Mouse (Mus musculus): ENCODE data around the gene Wee1. TPM values are rescaled to one million over a fixed set of nuclear protein-coding genes. Genes with fewer than 3 reads are reported as not detected.

The Wee1 gene
- total and polyA plus RNA-seq, 2 experiments: 0.40 to 5.3 TPM

DNA sequence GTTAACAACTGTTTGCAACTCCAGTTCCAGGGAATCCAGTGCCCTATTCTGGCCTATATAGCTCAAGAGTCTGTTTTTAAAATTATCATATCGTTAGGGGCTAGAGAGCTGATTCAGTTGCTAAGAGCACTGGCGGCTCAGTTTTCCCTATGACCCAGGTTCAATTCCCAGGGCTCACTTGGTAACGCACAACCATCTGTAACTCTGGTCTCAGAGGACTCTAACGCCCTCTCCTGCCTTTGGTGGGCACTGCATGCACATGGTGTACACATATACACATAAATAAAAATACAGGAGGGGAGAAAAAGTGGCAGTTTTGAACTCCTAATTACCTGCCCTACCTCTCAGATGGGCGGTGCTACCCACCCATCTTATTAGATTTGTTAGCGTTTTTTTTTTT lies 41.2 kb downstream of the Wee1 start:
- Histone ChIP-seq H3K27ac (replicated peaks; ENCODE audit: insufficient read depth, low read depth, low read length) (no peak overlapping the region), H3K79me2 (ENCODE audit: control insufficient read depth, insufficient read depth, low read length) (no peaks in the 10 kb centered on the region), H3K4me1 (ENCODE audit: control insufficient read depth, insufficient read depth, low read length) (no peaks in the 10 kb centered on the region), H3K36me3 (ENCODE audit: control insufficient read depth, insufficient read depth, low read length) (no peaks in the 10 kb centered on the region), H3K4me3 (ENCODE audit: insufficient read depth, low read depth, low read length) (no peak overlapping the region), H3K27me3 (ENCODE audit: control insufficient read depth, insufficient read depth, low read length) (no peaks in the 10 kb centered on the region), H3K9ac (ENCODE audit: low read depth, low read length) (no peak overlapping the region)
- DNase-seq (ENCODE audit: extremely low read depth, low read depth, low spot score): no peak
- TF ChIP-seq CTCF (IDR thresholded peaks at IDR 0.05; ENCODE audit: low read depth, low read length) (no peak), POLR2A (IDR thresholded peaks at IDR 0.05; ENCODE audit: extremely low read depth, insufficient read depth, low read length) (no peak)
- 97% methylated on average over 6 of the region's 6 CpGs for WGBS

DNA sequence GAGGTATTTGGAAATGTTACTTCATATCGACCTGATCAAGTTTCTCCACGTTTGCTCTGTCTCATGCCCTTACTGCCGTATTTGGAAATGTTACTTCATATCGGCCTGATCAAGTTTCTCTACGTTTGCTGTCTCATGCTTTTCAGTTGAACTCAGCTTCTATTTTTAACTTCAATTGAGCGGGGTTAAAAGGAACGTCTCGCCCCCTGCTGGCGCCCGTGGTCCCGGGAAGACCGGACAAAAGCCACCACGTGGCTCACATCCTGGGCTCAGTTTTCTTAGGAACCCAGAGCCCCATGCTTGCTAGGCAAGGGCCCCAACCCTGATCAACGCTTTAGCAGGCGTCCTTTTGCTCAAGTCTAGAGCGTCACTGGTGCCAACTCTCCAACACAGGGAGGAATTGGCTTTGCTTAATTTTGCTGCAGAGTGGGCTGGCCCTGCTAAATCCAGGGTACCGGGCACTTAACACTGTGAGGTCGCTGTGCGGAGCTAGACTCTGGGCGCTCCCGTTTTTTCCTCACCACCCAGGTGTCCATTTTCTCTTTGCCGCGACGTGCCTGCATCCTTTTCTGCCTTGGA lies 42.3 kb downstream of the Wee1 start:
- peak; percentile 97 for DNase-seq (ENCODE audit: extremely low read depth, low read depth, low spot score)
- H3K36me3 ChIP-seq (ENCODE audit: control insufficient read depth, insufficient read depth, low read length): no peaks in the 10 kb centered on the region
- H3K4me1 ChIP-seq (ENCODE audit: control insufficient read depth, insufficient read depth, low read length): no peaks in the 10 kb centered on the region
- H3K79me2 ChIP-seq (ENCODE audit: control insufficient read depth, insufficient read depth, low read length): no peaks in the 10 kb centered on the region
- H3K27me3 ChIP-seq (ENCODE audit: control insufficient read depth, insufficient read depth, low read length): no peaks in the 10 kb centered on the region
- WGBS: under 1% methylated on average over 24 of the region's 24 CpGs
- H3K27ac ChIP-seq (replicated peaks; ENCODE audit: insufficient read depth, low read depth, low read length): peak overlapping the region; percentile 55
- H3K4me3 ChIP-seq (ENCODE audit: insufficient read depth, low read depth, low read length): peak overlapping the region; percentile 50
- peak; percentile 81 for TF ChIP-seq CTCF (IDR thresholded peaks at IDR 0.05; ENCODE audit: low read depth, low read length)
- TF ChIP-seq POLR2A (IDR thresholded peaks at IDR 0.05; ENCODE audit: extremely low read depth, insufficient read depth, low read length): no peak
- H3K9ac ChIP-seq (ENCODE audit: low read depth, low read length): peak overlapping the region; percentile 80

DNA sequence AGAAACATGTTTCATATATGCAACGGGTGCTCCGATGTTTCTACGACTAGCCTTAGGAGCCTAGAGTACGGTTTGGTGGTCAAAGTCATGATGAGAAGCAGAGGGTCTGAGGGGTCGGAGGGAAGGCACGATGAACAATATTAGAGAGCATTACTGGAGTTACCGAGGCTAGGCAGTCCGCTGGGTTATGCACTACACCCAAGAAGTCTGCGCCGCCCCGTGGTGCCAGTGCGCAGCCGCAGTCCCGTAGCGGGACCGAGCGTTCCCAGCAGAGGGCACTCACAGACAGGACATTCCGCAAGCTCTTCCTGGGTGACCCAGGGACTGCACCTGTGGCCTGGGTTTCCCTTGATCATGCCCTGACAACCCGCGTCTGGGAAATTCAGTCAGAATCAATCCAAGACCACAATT lies 42.9 kb downstream of the Wee1 start:
- peak overlapping the region; percentile 80 for H3K9ac ChIP-seq (ENCODE audit: low read depth, low read length)
- peak overlapping the region; percentile 50 for H3K4me3 ChIP-seq (ENCODE audit: insufficient read depth, low read depth, low read length)
- DNase-seq (ENCODE audit: extremely low read depth, low read depth, low spot score): peak; percentile 86
- H3K27ac ChIP-seq (replicated peaks; ENCODE audit: insufficient read depth, low read depth, low read length): peak overlapping the region; percentile 55
- H3K79me2 ChIP-seq (ENCODE audit: control insufficient read depth, insufficient read depth, low read length): no peaks in the 10 kb centered on the region
- H3K27me3 ChIP-seq (ENCODE audit: control insufficient read depth, insufficient read depth, low read length): no peaks in the 10 kb centered on the region
- 0% methylated on average over 20 of the region's 20 CpGs for WGBS
- no peaks in the 10 kb centered on the region for H3K36me3 ChIP-seq (ENCODE audit: control insufficient read depth, insufficient read depth, low read length)
- H3K4me1 ChIP-seq (ENCODE audit: control insufficient read depth, insufficient read depth, low read length): no peaks in the 10 kb centered on the region
- peak; percentile 100 for TF ChIP-seq CTCF (IDR thresholded peaks at IDR 0.05; ENCODE audit: low read depth, low read length)
- TF ChIP-seq POLR2A (IDR thresholded peaks at IDR 0.05; ENCODE audit: extremely low read depth, insufficient read depth, low read length): no peak

DNA sequence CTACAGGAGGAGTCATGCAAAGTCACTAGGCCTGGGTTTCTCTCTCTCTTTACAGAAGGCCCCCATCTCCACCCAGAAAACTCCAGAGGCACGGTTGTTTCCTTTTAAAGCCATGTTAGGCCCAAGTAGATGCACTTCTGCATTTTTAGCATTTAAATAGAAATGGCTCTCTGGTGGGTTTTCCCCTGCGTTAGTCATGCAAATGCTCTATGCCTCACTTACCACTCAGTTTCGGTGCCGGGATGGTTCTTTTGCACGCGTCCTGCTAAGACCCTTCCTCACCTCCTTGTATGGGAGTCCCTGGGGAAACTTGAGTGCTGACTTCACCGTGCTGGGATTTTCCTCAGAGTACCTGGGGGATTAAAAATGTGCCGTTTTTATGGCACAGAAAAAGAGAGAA lies 44.4 kb downstream of the Wee1 start:
- Histone ChIP-seq H3K79me2 (ENCODE audit: control insufficient read depth, insufficient read depth, low read length) (no peaks in the 10 kb centered on the region), H3K27ac (replicated peaks; ENCODE audit: insufficient read depth, low read depth, low read length) (no peak overlapping the region), H3K4me1 (ENCODE audit: control insufficient read depth, insufficient read depth, low read length) (no peaks in the 10 kb centered on the region), H3K4me3 (ENCODE audit: insufficient read depth, low read depth, low read length) (no peak overlapping the region), H3K9ac (ENCODE audit: low read depth, low read length) (no peak overlapping the region), H3K27me3 (ENCODE audit: control insufficient read depth, insufficient read depth, low read length) (no peaks in the 10 kb centered on the region), H3K36me3 (ENCODE audit: control insufficient read depth, insufficient read depth, low read length) (no peaks in the 10 kb centered on the region)
- TF ChIP-seq CTCF (IDR thresholded peaks at IDR 0.05; ENCODE audit: low read depth, low read length) (no peak), POLR2A (IDR thresholded peaks at IDR 0.05; ENCODE audit: extremely low read depth, insufficient read depth, low read length) (no peak)
- DNase-seq (ENCODE audit: extremely low read depth, low read depth, low spot score): peak; percentile 22
- 87% methylated on average over 8 of the region's 8 CpGs for WGBS

DNA sequence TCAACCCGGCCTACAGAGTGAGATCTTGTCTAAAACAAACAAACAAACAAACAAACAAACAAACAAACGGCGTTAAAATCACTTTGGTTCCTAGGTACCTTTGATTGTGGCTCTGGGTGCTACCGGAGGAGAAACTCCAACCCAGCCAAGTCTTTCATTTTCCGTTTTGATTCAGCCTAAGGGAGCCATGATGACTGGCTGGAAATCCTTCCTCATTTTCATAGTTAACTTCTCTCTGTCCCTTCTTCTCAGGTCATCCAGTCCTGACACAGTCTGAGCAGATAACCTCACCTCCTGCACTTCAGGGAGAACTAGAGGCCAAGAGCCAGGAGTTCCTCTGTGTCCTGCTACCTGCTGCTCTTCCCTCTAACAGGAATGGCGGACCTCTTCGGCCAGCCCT lies 57.4 kb downstream of the Wee1 start:
- TF ChIP-seq CTCF (IDR thresholded peaks at IDR 0.05; ENCODE audit: low read depth, low read length) (no peak), POLR2A (IDR thresholded peaks at IDR 0.05; ENCODE audit: extremely low read depth, insufficient read depth, low read length) (no peak)
- no peak overlapping the region for H3K4me3 ChIP-seq (ENCODE audit: insufficient read depth, low read depth, low read length)
- H3K36me3 ChIP-seq (ENCODE audit: control insufficient read depth, insufficient read depth, low read length): no peaks in the 10 kb centered on the region
- no peaks in the 10 kb centered on the region for H3K79me2 ChIP-seq (ENCODE audit: control insufficient read depth, insufficient read depth, low read length)
- no peak for DNase-seq (ENCODE audit: extremely low read depth, low read depth, low spot score)
- no peaks in the 10 kb centered on the region for H3K27me3 ChIP-seq (ENCODE audit: control insufficient read depth, insufficient read depth, low read length)
- no peak overlapping the region for H3K27ac ChIP-seq (replicated peaks; ENCODE audit: insufficient read depth, low read depth, low read length)
- no peaks in the 10 kb centered on the region for H3K4me1 ChIP-seq (ENCODE audit: control insufficient read depth, insufficient read depth, low read length)
- no peak overlapping the region for H3K9ac ChIP-seq (ENCODE audit: low read depth, low read length)
- 87% methylated on average over 7 of the region's 7 CpGs for WGBS

DNA sequence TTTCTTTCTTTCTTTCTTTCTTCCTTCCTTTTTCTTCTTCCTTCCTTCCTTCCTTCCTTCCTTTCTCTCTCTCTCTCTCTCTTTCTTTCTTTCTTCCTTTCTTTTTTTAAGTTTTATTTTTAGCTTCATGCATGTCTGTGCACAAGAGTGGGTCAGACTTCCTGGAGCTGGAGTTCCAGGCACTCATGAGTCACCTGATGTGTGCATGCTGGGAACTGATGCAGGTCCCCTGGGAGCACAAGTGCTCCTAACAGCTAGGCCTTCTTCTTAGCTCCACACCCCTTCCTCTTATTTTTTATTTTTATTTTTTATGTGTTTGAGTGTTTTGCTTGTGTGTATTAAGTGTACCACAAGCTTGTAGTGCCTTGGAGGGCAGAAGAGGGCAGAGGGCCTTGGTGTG lies 58.8 kb downstream of the Wee1 start:
- no peak for TF ChIP-seq POLR2A (IDR thresholded peaks at IDR 0.05; ENCODE audit: extremely low read depth, insufficient read depth, low read length)
- TF ChIP-seq CTCF (IDR thresholded peaks at IDR 0.05; ENCODE audit: low read depth, low read length): no peak
- no peaks in the 10 kb centered on the region for H3K79me2 ChIP-seq (ENCODE audit: control insufficient read depth, insufficient read depth, low read length)
- H3K27ac ChIP-seq (replicated peaks; ENCODE audit: insufficient read depth, low read depth, low read length): no peak overlapping the region
- no peaks in the 10 kb centered on the region for H3K36me3 ChIP-seq (ENCODE audit: control insufficient read depth, insufficient read depth, low read length)
- no peaks in the 10 kb centered on the region for H3K27me3 ChIP-seq (ENCODE audit: control insufficient read depth, insufficient read depth, low read length)
- H3K9ac ChIP-seq (ENCODE audit: low read depth, low read length): no peak overlapping the region
- no peak for DNase-seq (ENCODE audit: extremely low read depth, low read depth, low spot score)
- no peaks in the 10 kb centered on the region for H3K4me1 ChIP-seq (ENCODE audit: control insufficient read depth, insufficient read depth, low read length)
- no peak overlapping the region for H3K4me3 ChIP-seq (ENCODE audit: insufficient read depth, low read depth, low read length)
